Mouse (Mus musculus) embryo, embryonic 9.5 days (tissue): ENCODE results near the gene Csk.

Experiments used
- DNase-seq: peaks from one replicate; pipeline ENCODE4 v3.0.0-alpha.2; 2017; ENCODE audit errors: extremely low spot score

Gene Csk

DNA sequence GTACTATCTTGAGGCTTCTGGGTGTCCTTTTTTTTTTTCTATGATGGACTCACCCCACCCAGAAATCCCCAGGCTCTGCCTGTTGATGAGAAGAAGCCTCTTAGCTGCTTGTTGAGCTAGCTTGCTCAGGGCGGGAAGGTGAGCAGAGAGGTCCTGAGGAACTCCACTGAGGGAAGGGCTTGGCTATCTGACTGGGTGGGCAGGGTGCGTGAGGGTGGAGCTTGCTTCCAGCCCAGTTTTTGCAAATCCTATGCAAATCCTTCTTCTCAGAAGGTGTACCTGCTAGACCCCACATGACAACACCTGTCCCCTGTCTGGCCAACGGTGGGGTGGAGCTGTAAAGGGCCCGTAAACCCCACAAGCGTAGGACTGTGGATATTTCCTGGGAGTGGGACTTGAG, at the start of gene Csk:
Gene Csk (minus strand): TSS at position 349 of the 400 bp plus-strand sequence.
- no peak for DNase-seq

DNA sequence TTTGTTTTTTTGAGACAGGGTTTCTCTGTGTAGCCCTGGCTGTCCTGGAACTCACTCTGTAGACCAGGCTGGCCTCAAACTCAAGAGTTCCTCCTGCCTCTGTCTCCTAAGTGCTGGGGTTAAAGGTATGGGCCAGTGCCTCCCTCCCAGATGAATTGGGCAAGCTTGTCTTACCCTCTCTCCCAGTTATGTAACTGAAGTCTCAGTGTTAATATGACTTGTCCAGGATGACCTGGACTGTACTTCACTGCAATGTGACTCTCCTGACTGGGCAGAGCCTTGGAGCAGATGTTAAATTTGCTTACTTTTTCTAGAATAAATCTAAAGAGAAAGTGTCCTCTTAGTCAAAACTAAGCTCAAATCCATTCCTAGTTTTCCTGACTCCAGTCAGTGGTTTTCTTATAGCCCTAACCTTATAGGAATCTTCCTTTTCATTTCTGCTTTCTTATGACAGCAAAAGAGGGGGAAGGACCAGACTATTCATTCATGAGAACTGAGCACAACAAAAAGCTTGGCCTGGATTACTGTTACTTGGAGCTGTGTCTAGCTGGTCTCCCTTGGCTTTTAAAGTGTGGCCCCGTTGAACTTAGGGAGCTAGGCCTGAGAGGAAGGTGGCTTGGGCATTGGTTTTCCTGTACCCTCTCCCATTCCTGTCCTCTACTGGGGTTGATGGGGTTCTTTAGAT, 45.2 kb upstream of the Csk start:
- DNase-seq, result no peak

DNA sequence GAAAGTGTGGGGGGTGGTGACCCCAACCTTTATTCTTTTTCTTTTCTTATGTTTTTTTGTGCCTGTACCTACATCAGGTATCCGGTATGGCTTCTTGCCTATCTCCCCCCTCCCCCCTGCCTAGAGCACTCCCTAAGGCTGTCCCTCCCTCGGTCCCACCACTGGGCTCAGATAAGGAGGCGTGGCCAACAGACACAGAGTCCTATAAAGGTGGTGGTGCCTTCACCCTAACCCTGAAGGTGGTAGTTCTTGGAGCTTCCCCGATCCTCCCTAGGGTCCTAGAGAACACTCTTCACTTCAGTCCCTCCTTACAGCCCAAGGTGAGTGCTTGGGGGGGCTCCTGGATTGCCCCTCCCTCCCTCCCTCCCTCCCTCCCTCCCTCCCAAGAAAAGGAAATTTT, 43.9 kb upstream of the Csk start:
- DNase-seq, result no peak

DNA sequence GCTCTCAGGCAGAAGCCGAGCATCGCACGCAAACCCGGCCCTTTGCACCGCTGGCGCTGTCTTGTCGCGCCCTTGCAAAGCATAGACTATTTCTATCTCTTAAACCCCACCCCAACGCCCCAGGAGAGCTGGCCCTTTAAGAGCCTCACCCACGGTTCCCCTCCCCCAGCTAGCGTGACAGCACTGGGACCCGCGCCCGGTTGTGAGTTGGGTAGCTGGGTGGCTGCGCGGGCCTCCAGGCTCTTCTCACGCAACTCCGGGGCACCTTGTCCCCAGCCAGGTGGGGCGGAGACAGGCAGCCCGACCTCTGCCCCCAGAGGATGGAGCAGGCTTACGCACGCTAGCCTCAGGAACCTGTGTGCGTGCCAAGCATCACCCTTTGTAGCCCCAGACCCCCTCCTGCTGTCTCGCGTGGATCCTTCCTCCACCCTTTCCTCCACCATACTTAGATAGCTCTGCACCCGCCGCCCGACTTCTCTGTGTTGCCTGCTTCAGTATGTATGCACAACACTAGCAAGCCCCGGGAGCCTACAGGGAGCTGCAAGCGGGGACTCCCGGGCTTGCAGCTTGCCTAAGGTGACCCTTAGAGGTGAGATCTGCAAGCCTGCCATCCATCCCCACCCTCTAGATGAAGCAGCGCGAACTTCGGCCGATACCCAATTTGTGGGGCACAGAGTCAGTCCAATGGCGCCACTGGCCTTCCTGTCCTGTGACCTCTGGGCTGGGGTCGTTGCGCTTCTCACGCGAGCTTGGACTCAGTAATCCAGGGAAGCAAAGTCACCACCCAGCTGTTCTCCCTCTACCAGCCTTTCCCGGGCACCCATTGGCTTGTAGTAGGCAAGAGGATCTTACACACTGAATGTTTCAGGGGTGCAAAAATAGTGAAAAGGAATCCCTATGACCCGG, 43.2 kb upstream of the Csk start:
- peak; percentile 37 for DNase-seq

DNA sequence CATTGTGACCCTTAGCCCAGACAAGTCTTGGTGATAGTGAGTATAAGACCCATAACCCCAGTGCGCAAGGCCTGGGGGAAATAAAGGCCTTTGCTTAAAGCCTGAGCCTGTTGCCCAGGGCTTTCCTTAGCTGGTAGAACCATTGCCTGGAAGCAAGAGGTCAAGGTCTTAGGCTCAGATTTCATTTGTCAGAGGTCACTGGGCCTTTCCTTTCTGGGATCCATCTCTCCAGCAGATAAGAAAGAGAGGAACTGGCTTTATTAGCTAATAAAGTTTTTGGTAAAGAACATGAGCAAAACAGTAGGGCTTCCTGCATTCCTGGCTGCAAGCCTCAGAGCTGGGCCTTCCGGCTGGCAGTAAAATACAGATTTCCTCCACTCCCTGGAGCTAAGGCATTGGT, 40.7 kb upstream of the Csk start:
- no peak for DNase-seq

DNA sequence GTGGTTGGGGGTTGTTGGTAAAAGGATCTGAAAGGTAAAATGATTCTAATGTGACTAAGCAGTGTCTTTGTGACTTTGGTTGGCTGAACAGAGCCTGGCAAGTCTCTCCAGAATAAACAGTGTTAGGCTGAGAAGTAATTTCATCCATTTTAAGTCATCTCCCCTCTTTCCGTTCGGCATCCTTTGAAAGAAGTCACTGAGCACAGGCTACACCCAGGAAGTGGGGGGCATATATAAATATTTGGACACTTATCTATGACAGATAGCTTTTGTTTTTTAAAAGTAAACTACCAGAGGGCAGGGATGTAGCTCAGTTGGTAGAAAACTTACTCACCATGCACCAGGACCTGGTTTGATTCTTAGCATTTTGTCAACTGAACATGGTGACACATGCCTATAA, 35.2 kb upstream of the Csk start:
- DNase-seq, result no peak

DNA sequence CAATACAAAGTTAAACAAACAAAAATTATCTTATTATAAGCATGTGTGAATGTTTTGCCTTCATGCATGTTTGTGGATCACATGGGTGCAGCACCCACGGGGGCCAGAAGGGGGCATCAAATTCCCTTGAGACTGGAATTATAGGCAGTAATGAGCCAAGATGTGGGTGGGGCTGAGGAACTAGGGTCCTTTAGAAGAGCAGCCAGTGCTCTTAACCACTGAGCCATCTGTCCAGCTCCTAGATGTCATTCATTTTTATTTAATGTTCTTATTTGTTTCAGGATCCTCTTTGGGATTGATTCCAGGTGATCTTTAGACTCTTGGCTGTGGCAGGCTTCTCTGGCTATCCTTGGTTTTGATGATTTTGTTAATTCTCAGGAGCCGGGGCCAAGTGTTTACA, 34.7 kb upstream of the Csk start:
- no peak for DNase-seq

DNA sequence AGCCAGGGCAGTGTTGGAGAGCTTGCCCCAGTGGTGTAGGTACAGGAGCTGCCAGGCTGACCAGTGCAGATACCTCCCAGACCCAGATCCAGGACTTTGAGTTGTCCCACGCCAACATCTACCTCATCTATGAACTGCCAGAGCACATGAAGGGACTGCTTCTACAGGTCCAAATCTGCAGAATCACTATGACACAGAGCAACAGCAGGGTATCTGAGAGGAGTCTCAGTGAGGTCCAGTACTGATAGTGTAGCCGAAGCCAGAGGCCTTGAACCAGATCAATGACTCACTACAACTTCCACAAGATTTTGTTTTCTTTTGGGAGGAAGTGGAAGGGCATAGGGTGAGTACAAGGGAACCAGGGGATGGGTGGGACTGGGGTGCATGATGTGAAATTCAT, 34.3 kb upstream of the Csk start, which contains the start of gene Cyp1a1:
Gene Cyp1a1 (plus strand): TSS at position 178 of the 400 bp plus-strand sequence.
- no peak for DNase-seq

DNA sequence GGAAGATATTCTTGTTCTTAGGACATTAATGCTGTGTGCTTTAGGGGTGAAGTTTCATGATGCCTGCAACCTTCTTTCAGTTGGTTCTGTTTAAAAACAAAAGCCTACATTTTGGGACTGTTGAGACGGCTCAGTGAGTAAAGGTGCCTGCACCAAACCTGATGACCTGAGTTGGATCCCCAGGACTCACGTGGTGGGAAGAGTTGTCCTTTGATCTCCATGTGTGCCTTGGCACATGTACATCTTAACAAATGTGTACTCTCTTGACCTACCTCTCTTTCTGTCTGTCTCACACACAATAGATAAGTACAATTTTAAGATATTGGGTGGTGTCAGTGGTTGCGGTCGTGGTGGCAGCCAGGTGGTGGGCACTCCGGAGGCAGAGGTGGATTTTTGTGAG, 32.6 kb upstream of the Csk start:
- no peak for DNase-seq

DNA sequence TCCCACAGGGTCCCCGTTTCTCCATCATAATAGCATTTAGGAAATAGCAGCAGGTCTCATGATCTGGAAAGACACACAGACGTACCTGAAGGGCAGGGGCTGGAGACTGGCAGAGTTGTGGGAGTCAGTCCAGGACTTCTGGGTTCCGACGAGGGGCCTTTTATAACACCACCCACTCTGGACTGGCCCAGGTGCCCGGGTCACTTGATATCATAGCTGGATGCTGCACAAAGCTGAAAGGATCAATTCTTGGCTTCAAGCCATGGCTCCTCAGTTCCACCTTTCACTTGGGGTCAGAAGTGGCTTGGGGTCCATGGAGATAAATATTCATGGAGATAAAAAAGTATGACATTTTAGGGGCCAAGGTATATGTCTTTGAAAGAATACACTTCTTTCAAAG, 30.1 kb upstream of the Csk start, which contains the start of gene Cyp1a2:
Gene Cyp1a2 (minus strand): TSS at position 184 of the 400 bp plus-strand sequence.
- DNase-seq, result no peak

DNA sequence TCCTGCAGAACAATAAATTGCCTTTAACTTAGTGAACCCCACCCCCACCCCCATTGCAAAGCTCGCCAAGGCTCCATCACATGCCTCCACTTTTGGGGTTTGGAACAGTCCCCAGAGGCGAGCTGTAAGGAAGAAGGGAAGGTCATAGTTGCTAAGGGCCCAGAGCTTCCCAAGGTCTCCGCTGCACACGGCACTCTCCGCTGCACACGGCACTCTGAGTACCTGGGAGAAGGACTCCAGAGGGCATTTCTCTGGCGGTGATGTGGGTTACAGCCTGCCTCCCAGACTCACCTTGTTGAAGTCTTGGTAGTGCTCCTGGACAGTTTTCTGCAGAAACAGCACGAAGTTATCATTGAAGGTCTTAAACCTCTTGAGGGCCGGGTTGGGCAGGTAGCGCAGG, 28.0 kb upstream of the Csk start:
- DNase-seq, result no peak

DNA sequence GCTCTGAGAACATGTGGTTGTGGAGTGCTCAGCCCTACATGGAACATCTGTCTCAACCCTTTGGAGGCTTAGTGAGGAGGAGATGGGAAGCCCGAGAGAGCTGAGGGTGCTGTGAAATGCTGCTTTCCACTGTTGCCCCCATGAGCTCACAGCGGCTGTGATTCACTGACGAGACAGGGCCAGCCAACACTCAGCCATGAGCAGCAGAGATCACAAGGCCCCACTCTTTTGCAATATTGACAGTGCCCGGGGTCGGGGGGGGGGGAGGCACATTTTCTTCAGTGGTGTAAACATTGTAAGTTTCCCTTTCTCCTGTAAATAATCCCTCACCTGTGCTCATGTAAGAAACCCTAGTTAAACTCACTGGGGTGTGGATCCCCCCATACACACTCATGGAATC, 18.1 kb upstream of the Csk start:
- DNase-seq, result no peak

DNA sequence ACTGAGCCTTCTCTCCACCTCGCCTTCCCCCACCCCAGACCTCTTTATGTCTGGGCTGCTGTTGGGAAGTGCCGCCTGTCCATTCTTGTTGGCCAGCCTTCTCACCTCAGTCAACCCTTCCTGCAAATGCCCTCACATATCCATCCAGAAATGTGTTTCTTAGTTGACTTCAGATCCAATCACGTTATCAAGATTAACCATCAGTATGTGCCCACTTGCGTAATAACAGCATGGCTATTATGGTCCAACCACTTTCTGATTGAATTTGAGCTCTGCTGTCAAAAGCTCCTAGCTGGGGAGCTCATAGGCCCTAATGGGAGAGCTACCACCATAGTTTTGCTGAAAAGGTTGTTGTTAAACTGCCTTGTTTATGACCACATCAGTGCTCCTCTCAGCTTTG, 17.6 kb upstream of the Csk start:
- no peak for DNase-seq

DNA sequence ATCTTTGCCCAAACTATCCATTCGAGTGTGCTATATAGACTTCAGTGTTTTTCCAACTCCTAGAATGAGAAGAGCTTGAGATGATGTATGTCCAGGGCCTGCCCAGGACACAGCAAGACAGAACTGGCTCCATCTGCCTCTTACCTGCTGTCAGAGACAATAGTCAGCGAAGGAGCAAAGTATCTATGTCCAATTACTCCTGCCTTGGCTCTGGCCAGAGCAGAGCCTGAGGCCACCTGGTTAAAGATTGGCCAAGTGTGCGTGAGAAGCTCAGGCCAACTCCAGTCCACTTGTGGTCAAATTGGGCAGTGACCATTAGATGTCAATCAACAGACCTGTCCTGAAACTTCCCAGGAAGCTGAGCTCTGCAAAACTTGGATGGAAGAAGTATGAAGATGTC, 16.1 kb upstream of the Csk start:
- DNase-seq, result no peak

DNA sequence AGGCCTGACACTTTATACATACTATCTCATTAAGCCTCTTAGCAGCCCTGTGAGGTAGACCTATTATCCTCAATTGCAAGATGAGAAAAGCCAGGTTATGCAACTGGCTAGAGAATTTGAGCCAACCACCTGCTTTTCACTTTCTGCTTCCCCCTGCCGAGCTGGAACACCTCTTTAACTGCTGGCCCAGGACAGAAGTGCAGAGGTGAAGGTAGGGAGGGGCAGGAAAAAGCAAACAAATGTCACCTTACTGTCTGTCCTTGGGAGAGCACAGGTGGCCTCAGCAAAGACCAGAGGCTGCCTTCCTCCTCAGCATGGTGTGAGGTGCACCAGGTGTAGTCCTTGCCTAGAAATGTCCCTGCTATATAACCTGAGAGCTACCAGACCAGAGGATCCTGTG, 14.8 kb upstream of the Csk start:
- no peak for DNase-seq

DNA sequence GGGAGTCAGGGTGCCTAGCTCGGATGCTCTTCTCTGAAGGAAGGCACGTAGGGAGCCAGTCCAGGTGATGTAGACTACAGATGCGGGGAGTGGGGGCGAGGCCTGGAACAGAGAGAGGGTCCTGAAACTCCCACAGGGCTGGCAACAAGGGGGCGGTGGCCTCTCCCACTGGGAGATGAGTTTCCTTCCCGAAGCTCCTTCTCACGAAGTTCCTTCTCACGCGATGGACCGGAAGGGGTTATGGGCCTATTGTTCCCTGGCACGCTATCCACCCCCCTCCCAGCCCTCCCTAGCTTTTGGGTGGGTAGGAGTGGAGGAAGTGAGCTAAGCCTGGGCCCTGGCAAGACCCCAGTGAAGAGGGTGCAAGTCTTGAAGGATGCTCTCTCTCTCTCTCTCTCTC, 14.4 kb upstream of the Csk start:
- no peak for DNase-seq

DNA sequence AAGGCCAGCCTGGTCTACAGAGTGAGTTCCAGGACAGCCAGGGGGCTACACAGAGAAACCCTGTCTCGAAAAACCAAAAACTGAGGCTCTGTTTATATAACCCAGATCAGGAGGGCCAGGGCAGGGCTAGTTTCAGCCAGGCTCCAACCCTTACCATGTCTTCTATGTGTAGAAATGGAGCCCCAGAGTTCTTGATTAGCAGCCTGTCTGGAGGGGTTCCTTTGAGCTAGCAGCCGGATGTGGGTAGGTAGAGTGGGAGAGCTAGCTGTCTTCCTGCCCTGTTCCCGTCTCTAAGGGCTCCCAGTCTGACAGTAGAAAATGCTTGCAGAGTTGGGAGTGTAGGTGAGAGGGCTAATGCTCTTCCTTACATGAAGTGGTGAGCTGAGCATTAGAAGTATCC, 13.7 kb upstream of the Csk start:
- DNase-seq, result no peak

DNA sequence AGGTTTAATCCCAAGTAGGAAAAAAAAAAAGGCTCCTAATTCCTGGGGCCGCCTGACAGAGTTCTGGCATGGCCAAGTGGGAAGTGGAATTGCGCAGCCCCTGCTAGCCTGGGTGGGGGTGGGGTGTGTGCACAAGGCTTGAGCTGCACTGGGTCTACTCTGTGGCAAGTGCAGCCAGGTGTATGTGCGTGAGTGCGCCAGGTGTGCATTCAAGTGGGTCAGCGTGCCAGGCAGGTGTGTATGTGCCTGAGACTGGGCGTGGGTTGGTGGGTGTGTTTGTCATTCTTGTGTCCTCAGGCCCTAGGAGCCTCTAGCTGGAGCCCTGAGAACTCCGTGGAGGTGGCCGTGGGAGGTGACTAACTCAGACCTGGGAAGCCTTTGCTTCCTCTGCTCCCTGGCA, 13.1 kb upstream of the Csk start:
- no peak for DNase-seq

DNA sequence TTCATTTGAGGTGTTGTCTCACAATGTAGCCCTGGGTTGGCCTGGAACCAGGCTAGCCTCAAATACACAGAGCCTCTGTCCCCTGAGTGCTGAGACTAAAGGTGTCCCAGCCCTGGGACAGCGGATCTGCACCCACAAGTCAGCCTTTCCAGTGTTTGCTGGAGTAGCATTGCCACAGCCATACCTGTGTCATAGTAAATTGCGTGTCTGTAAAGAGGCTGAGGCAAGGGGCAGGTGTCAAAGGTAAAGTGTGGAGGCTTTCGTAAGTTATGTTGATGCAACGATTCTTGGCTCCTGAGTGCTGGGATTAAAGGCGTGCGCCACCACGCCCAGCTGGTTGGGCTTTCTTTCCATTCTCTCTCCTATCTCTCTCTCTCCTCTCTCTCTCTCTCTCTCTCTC, 11.2 kb upstream of the Csk start:
- DNase-seq, result no peak

DNA sequence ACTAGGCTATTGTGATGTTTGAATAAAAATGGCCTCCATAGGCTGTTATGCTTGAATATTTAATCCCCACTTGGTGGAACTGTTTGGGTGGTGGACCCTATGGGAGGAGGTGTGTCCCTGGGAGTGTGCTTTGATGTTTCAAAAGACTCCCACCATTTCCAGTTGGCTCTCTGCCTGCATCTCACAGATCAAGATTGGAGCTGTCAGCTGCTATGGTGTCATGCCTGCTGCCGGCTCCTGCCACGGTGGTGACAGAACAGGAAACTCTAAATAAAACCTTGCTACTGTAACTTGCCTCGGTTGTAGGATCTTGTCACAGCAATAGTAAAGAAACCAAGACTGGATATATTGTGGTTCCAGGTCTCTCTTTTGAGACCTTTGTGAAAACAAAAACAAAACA, 8.1 kb upstream of the Csk start:
- no peak for DNase-seq

DNA sequence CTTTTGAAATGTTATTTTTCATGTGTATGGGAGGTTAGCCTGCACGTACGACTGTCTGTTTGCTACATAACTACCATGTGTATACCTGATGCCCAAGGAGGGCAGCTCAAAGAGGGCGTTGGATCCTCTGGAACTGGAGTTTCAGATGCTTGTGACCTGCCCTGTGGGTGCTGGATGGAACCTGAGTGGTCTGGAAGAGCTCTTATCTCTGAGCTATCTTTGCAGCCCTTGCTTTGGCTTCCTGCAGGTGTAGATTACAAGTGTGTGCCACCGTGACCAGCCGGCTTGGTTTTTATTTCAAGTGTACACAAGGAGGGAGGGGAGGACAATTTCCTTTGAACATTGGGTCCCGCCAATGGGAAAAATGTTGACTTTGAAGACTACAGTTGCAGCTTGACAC, 7.1 kb upstream of the Csk start:
- DNase-seq, result no peak

DNA sequence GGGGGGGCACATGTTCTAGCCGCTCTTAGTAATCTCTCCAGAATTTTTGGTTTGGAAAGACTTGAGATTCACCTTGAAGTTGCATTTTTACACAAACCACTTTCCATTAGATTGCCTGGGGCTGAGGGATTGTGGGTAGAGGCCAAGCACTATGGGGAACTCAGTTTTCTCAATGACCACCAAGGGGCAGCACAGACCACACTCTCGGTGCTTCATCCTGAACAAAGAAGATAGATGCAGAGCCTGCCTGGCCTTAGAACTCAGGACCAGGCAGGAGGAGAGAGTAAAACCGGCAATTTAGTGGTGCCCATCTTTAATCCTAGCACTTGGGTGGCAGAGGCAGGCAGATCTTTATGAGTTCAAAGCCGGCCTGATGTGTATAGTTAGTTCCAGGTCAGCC, 6.3 kb upstream of the Csk start:
- DNase-seq, result peak; percentile 67

DNA sequence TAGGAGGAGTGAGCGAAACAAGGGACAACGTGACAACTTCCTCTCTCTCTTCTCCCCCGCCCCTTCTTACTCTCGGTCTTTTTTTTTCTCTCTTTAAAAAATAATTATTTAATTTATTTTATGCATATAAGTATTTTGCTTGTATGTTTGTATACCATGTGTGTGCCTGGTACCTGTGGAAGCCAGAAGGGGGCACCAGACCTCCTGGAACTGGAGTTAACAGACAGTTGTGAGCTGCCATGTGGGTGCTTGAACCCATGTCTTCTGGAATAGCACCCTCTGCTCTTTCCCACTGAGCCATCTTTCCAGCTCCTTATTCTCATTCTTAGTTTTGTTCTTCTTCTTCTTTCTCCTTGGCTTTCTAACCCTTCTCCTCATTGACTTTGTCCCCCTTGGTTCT, 5.5 kb upstream of the Csk start:
- DNase-seq, result no peak
